Mouse (Mus musculus) neural tube, embryonic 11.5 days (tissue): ENCODE measurements around the gene Ier3. TPM values are rescaled to one million over a fixed set of nuclear protein-coding genes. Genes with fewer than 3 reads are reported as not detected.
A peak's percentile ranks its signal among the peaks of the same experiment; 100 is the strongest.

Source experiments
- ATAC-seq: fragments of 200-750 bp; cut with Nextera tagmentation; 2 replicates; pipeline ENCODE4 v1.8.0; 2017; ENCODE audit warnings: moderate number of reproducible peaks, mild to moderate bottlenecking, moderate TSS enrichment, moderate library complexity; ENCODE audit not compliant: insufficient read depth, low FRiP score, low TSS enrichment
- DNase-seq: peaks from one replicate; pipeline ENCODE4 v3.0.0-alpha.2; 2015; ENCODE audit warnings: low spot score
- H3K27ac ChIP-seq: fragments of 300-500 bp; sonication (generic); 2 replicates; pipeline ENCODE4 v1.5.1; 2014; ENCODE audit warnings: low read depth, mild to moderate bottlenecking, low read length
- H3K27me3 ChIP-seq: fragments of 300-500 bp; sonication (generic); 2 replicates; pipeline ENCODE4 v1.6.1; 2014; ENCODE audit warnings: mild to moderate bottlenecking, low read length, mixed read lengths; ENCODE audit not compliant: control insufficient read depth, insufficient read depth
- H3K36me3 ChIP-seq: fragments of 300-500 bp; sonication (generic); 2 replicates; pipeline ENCODE4 v1.6.1; 2014; ENCODE audit warnings: mild to moderate bottlenecking, low read length, moderate library complexity, mixed read lengths; ENCODE audit not compliant: control insufficient read depth, insufficient read depth
- H3K4me1 ChIP-seq: fragments of 300-500 bp; sonication (generic); 2 replicates; pipeline ENCODE4 v1.6.1; 2014; ENCODE audit warnings: low read length, mixed read lengths; ENCODE audit not compliant: control insufficient read depth, insufficient read depth
- H3K4me2 ChIP-seq: fragments of 300-500 bp; sonication (generic); 2 replicates; pipeline ENCODE4 v1.6.1; 2014; ENCODE audit warnings: low read depth, mild to moderate bottlenecking, moderate library complexity
- H3K4me3 ChIP-seq: fragments of 300-500 bp; sonication (generic); 2 replicates; pipeline ENCODE4 v1.5.1; 2014; ENCODE audit warnings: low read depth, low read length
- H3K9ac ChIP-seq: fragments of 300-500 bp; sonication (generic); 2 replicates; pipeline ENCODE4 v1.6.1; 2014; ENCODE audit warnings: mild to moderate bottlenecking, low read length
- H3K9me3 ChIP-seq: fragments of 300-500 bp; sonication (generic); 2 replicates; pipeline ENCODE4 v1.6.1; 2016; ENCODE audit warnings: low read length; ENCODE audit not compliant: control insufficient read depth
- WGBS: fragments of 180-500 bp; shearing (Covaris S2); extraction: QIAGEN DNeasy Blood & Tissue Kit; methylation state at CpG from one replicate; pipeline ENCODE4 v1.1.7; 2014; 5-methylcytosine and 5-hydroxymethylcytosine counted together
- polyA plus RNA-seq: library from polyadenylated mRNA; unstranded; fragments of >200 nt; fragmentation: Nextera tagmentation; extraction: Ambion mirVana; gene quantifications from 2 replicates; pipeline ENCODE4 v1.2.1, GENCODE M21; 2014

Gene Ier3
- polyA plus RNA-seq = 2.0 and 2.8 TPM in 2 replicates

DNA sequence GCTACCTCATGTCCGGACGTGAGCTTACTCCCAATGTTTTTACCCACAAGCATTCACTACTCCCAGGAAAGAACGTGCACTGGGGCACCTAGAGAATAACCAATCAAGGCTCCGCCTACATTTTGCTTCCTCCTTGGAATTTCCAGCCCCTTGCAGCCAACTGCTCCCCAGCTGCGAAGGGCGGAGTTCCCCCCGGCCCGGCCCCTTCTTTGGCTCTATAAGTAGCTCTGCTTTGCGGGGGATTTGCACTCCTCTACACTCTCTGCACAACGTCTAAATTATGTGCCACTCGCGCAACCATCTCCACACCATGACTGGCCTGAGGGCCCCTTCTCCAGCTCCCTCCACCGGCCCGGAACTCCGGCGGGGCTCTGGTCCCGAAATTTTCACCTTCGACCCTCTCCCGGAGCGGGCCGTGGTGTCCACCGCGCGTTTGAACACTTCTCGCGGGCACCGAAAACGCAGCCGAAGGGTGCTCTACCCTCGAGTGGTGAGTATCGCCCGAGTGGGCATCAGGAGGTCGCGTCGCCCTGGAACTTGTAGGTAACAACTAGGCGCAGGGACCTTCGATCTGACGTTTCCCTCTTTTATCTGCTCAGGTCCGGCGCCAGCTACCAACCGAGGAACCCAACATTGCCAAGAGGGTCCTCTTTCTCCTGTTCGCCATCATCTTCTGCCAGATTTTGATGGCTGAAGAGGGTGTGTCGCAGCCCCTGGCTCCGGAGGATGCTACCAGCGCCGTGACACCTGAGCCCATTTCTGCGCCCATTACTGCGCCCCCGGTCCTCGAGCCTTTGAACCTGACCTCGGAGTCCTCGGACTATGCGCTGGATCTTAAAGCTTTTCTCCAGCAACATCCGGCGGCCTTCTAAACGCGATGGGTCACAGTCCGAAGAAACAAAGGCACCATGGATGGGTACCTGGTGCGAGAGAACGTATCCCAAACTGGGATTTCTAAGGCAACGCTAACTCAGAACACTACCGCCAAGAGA lies at the start of gene Ier3:
Ier3 (plus strand) TSS at position 246 of the 992 bp plus-strand sequence.
- H3K4me2 ChIP-seq = peak within 1 kb of the TSS; percentile 73
- peaks cover 3% of the 10 kb centered on the region; the same call in 1 of the 2 replicates for H3K36me3 ChIP-seq
- H3K9me3 ChIP-seq = no peaks in the 10 kb centered on the region
- under 1% methylated on average over 62 of the region's 62 CpGs for WGBS
- H3K9ac ChIP-seq = peak within 1 kb of the TSS; percentile 37
- ATAC-seq = no peak
- no peak within 1 kb of the TSS for H3K27ac ChIP-seq
- peak within 1 kb of the TSS; percentile 63 for H3K4me3 ChIP-seq
- peaks cover 4% of the 10 kb centered on the region; the same call in 1 of the 2 replicates for H3K4me1 ChIP-seq
- DNase-seq = peak; percentile 75
- peaks cover 6% of the 10 kb centered on the region; the same call in 1 of the 2 replicates for H3K27me3 ChIP-seq

DNA sequence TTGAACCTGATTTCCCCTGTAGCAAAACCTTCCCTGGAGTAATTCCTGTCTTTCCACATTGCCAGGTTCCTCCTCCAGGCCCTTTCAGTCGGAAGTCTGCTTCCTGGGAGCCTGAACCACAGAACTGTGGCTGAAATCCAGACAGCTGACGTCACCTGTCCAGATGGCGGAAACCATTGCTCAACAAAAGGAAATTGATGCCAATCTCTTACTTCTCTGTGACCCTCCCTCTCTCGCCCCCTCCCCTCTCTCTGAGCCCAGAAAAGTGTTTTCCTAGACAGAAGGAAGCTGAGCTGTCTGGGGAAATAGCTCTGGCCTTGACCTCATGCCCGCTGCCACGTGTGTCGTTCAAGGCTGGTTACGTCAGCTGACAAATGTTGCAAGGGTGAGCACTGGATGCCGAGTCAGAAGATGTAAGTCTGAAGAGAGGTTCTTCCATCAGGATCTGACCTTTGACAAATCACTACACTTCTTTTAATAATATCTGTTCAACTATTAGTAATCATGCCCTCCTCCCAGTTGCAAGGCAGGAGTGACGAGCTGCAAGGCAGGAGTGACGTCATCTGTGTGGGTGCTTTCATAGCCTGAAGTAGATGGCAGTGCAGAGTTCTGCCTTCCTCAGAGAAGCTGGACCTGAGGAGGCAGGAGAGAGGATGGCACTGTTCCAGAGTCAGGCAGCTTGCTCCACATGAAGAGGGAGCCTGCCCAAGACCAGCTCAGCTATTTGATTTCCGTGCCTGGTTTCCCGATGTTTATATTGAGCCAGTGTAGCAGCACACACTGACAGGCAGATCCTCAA lies 44.5 kb upstream of the Ier3 start:
- WGBS = 70% methylated on average over 13 of the region's 13 CpGs
- no peak overlapping the region for H3K27ac ChIP-seq
- H3K36me3 ChIP-seq = no peaks in the 10 kb centered on the region
- DNase-seq (no peak), ATAC-seq (no peak)
- no peaks in the 10 kb centered on the region for H3K9me3 ChIP-seq
- no peaks in the 10 kb centered on the region for H3K27me3 ChIP-seq
- no peak overlapping the region for H3K9ac ChIP-seq
- no peak overlapping the region for H3K4me3 ChIP-seq
- H3K4me2 ChIP-seq = no peak overlapping the region
- no peaks in the 10 kb centered on the region for H3K4me1 ChIP-seq

DNA sequence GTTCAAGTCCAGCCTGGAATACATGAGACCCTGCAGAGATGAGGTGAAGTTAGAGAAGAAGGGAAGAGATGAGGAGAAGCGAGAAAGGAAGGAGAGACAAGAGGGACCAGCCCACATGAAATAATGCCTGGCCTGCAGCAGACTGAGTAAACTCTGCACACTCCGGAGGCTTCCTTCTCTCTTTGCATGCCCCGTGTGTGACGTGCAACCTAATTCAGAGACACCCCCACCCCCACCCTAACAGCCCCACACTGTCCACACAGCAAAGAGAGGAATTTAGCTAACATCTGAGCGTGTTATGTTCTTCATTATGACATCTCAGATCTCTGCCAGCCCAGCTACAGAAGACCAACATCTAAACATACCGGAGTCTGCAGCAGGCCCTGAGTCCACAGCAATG lies 42.5 kb upstream of the Ier3 start:
- Histone ChIP-seq H3K27ac (no peak overlapping the region), H3K4me2 (no peak overlapping the region), H3K4me1 (no peaks in the 10 kb centered on the region), H3K9ac (no peak overlapping the region), H3K4me3 (no peak overlapping the region), H3K36me3 (no peaks in the 10 kb centered on the region), H3K27me3 (no peaks in the 10 kb centered on the region), H3K9me3 (no peaks in the 10 kb centered on the region)
- 79% methylated on average over 6 of the region's 6 CpGs for WGBS
- no peak for DNase-seq
- no peak for ATAC-seq

DNA sequence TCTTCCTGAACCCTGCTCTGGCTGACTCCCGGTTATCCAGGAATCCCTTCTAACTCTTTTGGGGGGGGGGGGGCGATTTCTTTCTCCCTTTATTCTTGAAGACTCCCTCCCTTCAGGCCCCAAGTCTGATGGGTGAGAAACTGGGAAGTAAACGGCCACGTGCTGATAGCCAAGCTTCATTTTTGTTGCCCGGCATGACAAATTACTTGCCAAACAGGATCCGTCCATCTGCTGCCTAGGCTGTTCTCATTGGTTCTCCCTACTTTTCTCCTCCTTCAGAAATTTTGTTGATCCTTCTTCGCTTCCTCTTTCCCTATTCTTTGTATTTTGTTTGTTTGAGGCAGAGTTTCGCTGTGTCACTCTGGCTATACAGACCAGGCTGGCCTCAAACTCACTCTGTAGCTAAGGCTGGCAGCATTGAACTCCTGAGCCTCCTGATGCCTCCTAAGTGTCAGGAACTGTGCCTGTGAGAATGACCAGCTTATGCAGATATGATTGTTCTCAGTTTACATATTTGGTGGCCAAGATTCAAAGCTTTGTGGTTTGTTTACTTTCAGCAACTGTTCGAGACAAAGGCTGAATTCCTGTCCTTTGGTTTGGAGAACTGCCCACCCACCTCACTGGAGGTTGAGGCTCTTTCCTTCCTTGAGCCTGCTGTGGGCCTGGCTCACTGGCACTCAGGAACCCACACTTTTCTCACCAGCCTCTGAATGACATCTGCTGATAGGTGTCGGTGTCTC lies 41.8 kb upstream of the Ier3 start:
- 71% methylated on average over 10 of the region's 10 CpGs for WGBS
- Histone ChIP-seq H3K27ac (no peak overlapping the region), H3K27me3 (no peaks in the 10 kb centered on the region), H3K9ac (no peak overlapping the region), H3K36me3 (no peaks in the 10 kb centered on the region), H3K4me2 (no peak overlapping the region), H3K9me3 (no peaks in the 10 kb centered on the region), H3K4me3 (no peak overlapping the region), H3K4me1 (no peaks in the 10 kb centered on the region)
- DNase-seq (no peak), ATAC-seq (no peak)

DNA sequence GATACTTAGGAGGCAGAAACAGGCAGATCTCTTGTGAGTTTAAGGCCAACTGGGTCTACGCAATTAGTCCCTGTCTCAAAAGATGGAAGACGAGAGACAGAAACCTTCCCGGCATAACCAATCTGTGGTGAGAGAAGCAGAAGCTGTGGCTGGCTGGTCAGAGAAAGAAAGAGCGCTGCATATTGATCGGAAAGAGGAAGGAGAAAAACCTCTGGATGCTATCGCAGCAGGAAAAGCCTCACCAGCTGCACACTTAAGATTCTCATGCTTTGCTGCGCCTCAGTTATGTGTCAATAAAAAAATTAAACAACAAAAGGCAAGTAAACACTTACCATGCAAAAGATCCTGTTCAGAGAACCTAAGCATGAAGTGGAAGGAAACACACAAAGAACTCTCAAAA lies 41.1 kb upstream of the Ier3 start:
- H3K27ac ChIP-seq = no peak overlapping the region
- no peaks in the 10 kb centered on the region for H3K9me3 ChIP-seq
- ATAC-seq = no peak
- H3K27me3 ChIP-seq = no peaks in the 10 kb centered on the region
- H3K36me3 ChIP-seq = no peaks in the 10 kb centered on the region
- DNase-seq = no peak
- H3K4me2 ChIP-seq = no peak overlapping the region
- H3K4me3 ChIP-seq = no peak overlapping the region
- H3K9ac ChIP-seq = no peak overlapping the region
- no peaks in the 10 kb centered on the region for H3K4me1 ChIP-seq
- 95% methylated on average over 7 of the region's 7 CpGs for WGBS

DNA sequence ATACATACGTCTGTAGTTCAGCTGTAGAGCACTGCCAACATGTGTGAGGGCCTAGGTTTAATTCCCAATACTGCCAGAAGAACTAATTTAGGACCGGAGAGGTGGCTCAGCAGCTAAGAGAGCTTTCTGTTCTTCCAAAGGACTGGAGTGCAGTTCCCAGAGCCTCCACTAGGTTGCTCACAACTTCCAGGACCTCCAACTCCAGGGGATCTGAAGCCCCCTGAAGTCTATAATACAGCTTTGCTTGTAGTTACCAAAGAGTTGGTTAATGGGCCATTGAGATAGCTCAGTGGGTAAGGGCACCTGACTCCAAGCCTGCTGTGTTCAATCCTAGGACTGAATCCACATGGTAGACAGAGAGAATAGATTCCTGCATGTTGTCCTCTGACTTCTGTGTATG lies 39.1 kb upstream of the Ier3 start:
- ATAC-seq = no peak
- no peak overlapping the region for H3K4me3 ChIP-seq
- no peak overlapping the region for H3K4me2 ChIP-seq
- no peak overlapping the region for H3K27ac ChIP-seq
- no peak for DNase-seq
- WGBS = 71% methylated on average over 2 of the region's 2 CpGs
- no peaks in the 10 kb centered on the region for H3K9me3 ChIP-seq
- no peak overlapping the region for H3K9ac ChIP-seq
- H3K4me1 ChIP-seq = no peaks in the 10 kb centered on the region
- H3K36me3 ChIP-seq = no peaks in the 10 kb centered on the region
- H3K27me3 ChIP-seq = no peaks in the 10 kb centered on the region

DNA sequence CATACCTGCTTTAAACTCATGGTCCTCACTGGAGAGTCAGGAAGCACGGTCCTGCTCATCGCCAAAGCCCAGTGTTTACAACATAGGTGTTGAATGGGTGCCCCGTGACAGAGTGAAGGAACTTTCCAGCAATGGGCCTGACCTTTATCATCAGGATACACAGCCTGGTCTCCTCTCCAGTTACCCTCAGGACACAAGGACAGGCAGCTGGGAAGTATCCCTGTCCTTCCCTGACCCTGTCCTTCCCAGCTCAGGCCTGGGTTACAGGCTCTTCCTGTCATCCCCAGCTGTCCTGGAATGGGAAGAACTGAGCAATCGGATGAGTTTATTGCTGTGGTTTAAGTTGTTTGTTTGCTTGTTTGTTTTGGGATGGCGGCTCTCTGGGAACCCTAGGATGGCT lies 38.6 kb upstream of the Ier3 start:
- Histone ChIP-seq H3K27ac (no peak overlapping the region), H3K9me3 (no peaks in the 10 kb centered on the region), H3K4me2 (no peak overlapping the region), H3K27me3 (no peaks in the 10 kb centered on the region), H3K36me3 (no peaks in the 10 kb centered on the region), H3K4me1 (no peaks in the 10 kb centered on the region), H3K4me3 (no peak overlapping the region), H3K9ac (no peak overlapping the region)
- WGBS = 81% methylated on average over 5 of the region's 5 CpGs
- DNase-seq (no peak), ATAC-seq (no peak)

DNA sequence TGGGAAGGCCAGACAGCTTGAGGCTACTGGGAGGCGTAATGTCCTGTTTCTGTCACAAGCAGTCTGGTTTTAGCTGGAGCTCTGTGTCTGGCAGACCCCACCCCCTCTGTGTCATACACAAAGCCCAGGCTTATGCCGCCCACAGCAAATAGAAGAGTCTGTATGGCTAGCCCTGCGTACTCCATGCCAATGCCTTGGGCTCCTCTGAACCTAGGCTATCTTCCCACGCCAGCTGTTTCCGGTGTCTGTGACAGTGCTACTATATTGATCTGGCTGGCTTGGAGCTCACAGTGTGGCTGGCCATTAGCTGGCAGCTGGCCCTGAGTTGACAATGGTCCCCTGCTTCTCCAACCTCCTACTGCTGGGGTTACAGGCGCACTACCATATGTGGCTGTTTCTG lies 37.5 kb upstream of the Ier3 start:
- WGBS = 82% methylated on average over 6 of the region's 6 CpGs
- H3K36me3 ChIP-seq = no peaks in the 10 kb centered on the region
- no peaks in the 10 kb centered on the region for H3K9me3 ChIP-seq
- H3K9ac ChIP-seq = no peak overlapping the region
- no peak for DNase-seq
- H3K4me2 ChIP-seq = no peak overlapping the region
- H3K4me1 ChIP-seq = no peaks in the 10 kb centered on the region
- no peak for ATAC-seq
- H3K4me3 ChIP-seq = no peak overlapping the region
- no peaks in the 10 kb centered on the region for H3K27me3 ChIP-seq
- H3K27ac ChIP-seq = no peak overlapping the region
